Mouse (Mus musculus): ENCODE results near the gene Siglec1. TPM values are rescaled to one million over a fixed set of nuclear protein-coding genes. Genes with fewer than 3 reads are reported as not detected.
A peak's percentile ranks its signal among the peaks of the same experiment; 100 is the strongest.

The Siglec1 gene
- total and polyA plus RNA-seq, 3 experiments: 4.1 to 19.8 (median 6.6) TPM

- DNase-seq: no peak
These were observed 10.5 kb upstream of the Siglec1 start for GRCm38 (mm10) chr2:131097087-131097486.

GRCm38 (mm10) chr2:131096101-131096795 lies 9.7 kb upstream of the Siglec1 start:
- peak; percentile 57 for DNase-seq

GRCm38 (mm10) chr2:131094823-131095222 lies 8.3 kb upstream of the Siglec1 start:
- peak; percentile 75 for DNase-seq

- DNase-seq: no peak
These were observed 7.0 kb upstream of the Siglec1 start for GRCm38 (mm10) chr2:131093577-131093976.

- DNase-seq: peak; percentile 32
These were observed 4.3 kb upstream of the Siglec1 start for GRCm38 (mm10) chr2:131090852-131091251.

- no peak for DNase-seq
These were observed 3.1 kb upstream of the Siglec1 start for GRCm38 (mm10) chr2:131089634-131090033.

GRCm38 (mm10) chr2:131088581-131088980 lies 2.0 kb upstream of the Siglec1 start:
- DNase-seq: no peak

GRCm38 (mm10) chr2:131084206-131084605 lies 2.4 kb downstream of the Siglec1 start:
- DNase-seq: no peak

GRCm38 (mm10) chr2:131080507-131080906 lies 6.1 kb downstream of the Siglec1 start:
- no peak for DNase-seq

- no peak for DNase-seq
These were observed 14.0 kb downstream of the Siglec1 start for GRCm38 (mm10) chr2:131072536-131072935.

GRCm38 (mm10) chr2:131067481-131067880 lies 19.1 kb downstream of the Siglec1 start:
- peak; percentile 43 for DNase-seq

GRCm38 (mm10) chr2:131066342-131066741 lies 20.2 kb downstream of the Siglec1 start:
- no peak for DNase-seq

GRCm38 (mm10) chr2:131063404-131063864 lies 23.1 kb downstream of the Siglec1 start, which contains the start of gene Adam33:
Gene Adam33, minus strand, starts transcription at chr2:131063814.
- DNase-seq: peak; percentile 39

- DNase-seq: no peak
These were observed 25.0 kb downstream of the Siglec1 start for GRCm38 (mm10) chr2:131061607-131062006.

- DNase-seq: no peak
These were observed 25.8 kb downstream of the Siglec1 start for GRCm38 (mm10) chr2:131060784-131061183.

- DNase-seq: peak; percentile 41
These were observed 26.6 kb downstream of the Siglec1 start for GRCm38 (mm10) chr2:131059781-131060540.

- DNase-seq: peak; percentile 72
These were observed 27.2 kb downstream of the Siglec1 start for GRCm38 (mm10) chr2:131059377-131059776.

- no peak for DNase-seq
These were observed 27.9 kb downstream of the Siglec1 start for GRCm38 (mm10) chr2:131058672-131059071.

- no peak for DNase-seq
These were observed 30.4 kb downstream of the Siglec1 start for GRCm38 (mm10) chr2:131056191-131056590.

- DNase-seq: peak; percentile 44
These were observed 30.9 kb downstream of the Siglec1 start for GRCm38 (mm10) chr2:131055631-131056030.

- no peak for DNase-seq
These were observed 31.8 kb downstream of the Siglec1 start for GRCm38 (mm10) chr2:131054646-131055264.

GRCm38 (mm10) chr2:131053851-131054645 lies 32.5 kb downstream of the Siglec1 start:
- DNase-seq: no peak
